In genomic region chr5:3166496-3166895, GRCm38 (mm10) we compare ENCODE assay signal across 4 mouse cellular contexts.
DNase-seq lines count a peak whose midpoint lies in the region; TF ChIP-seq lines count a peak whose summit lies in the region.
"Not testable (repeated sequence)": the region's sequence is repeated elsewhere in the genome, so short reads cannot be mapped to it uniquely, and the experiment has no call there.

No protein-coding gene starts in this region.

- not testable (repeated sequence) for H3K4me3 ChIP-seq in ES-E14 (ENCODE audit: insufficient read depth in 1 of 2, low read depth in 1 of 2, low read length in 2 of 2, poor library complexity in 1 of 2, severe bottlenecking in 1 of 2)

- not testable (repeated sequence) for H3K27ac ChIP-seq in ES-E14 (ENCODE audit: insufficient read depth, low read depth, low read length, poor library complexity, severe bottlenecking)

- in situ Hi-C loops in ES-E14 (cut with MboI; ENCODE audit: low sequenced_read_pairs in 2 of 2, unreplicated experiment in 2 of 2): not testable (repeated sequence)

- H3K9me3 ChIP-seq in ES-E14 (ENCODE audit: control insufficient read depth, insufficient read depth, low read depth, low read length): not testable (repeated sequence)

- H3K4me1 ChIP-seq in ES-E14 (ENCODE audit: control insufficient read depth in 2 of 2, insufficient read depth in 2 of 2, low read length in 2 of 2, poor library complexity in 1 of 2): not testable (repeated sequence)

- not testable (repeated sequence) for H3K36me3 ChIP-seq in ES-E14 (ENCODE audit: control insufficient read depth, insufficient read depth, low read length, poor library complexity, severe bottlenecking)

- H3K9ac ChIP-seq in ES-E14 (ENCODE audit: insufficient read depth, low read depth, low read length, poor library complexity, severe bottlenecking): not testable (repeated sequence)

- DNase-seq in ES-CJ7 (ENCODE audit: low read depth, low spot score) (peak; percentile 76), R1 (ENCODE audit: low read depth, low spot score) (peak; percentile 80), ZHBTc4 (ENCODE audit: low read depth, low spot score) (peak; percentile 51)
- DNase-seq in ES-E14 (ENCODE audit: low read depth, low spot score): not testable (repeated sequence)

TF ChIP-seq in ES-E14, 5 proteins besides CTCF, POLR2A, EP300 and RAD21:
- TF ChIP-seq ZNF384 (IDR thresholded peaks at IDR 0.05; ENCODE audit: low read depth, low read length): peak; percentile 34; the same call in 1 of the 2 replicates
TF ChIP-seq in ES-E14: peak in this region for 1; not testable (repeated sequence) for 4.
